Mouse (Mus musculus): ENCODE measurements around the gene Notch3.

- TF ChIP-seq CTCF (IDR thresholded peaks at IDR 0.05; ENCODE audit: control insufficient read depth, insufficient read depth, low read length), result no peak
- no peak for TF ChIP-seq POLR2A (IDR thresholded peaks at IDR 0.05; ENCODE audit: borderline replicate concordance, control insufficient read depth, low read depth, low read length)
Measured at GRCm38 (mm10) chr17:32074658-32075057, 92.0 kb downstream of the Notch3 start.
